Mouse (Mus musculus): ENCODE measurements around the gene Atg14.

DNA sequence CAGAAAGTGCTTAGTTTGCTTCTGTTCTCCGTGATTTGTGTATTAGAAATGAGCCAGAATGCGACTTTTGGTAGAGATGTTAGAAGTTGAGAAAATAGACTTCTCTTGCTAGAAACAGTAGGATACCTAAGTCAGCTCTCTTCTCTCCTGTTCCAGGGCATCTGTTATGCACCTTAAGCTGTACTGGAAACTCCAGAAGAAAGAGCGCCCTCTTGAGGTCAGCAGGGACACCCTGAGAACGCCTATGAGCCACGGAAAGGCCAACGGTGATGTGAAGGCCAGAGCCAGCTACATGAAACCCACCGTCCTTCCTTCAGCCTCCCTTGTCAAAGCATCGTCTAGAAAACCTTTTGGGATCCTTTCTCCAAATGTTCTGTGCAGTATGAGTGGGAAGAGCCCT is 41.4 kb downstream of the Atg14 start:
- TF ChIP-seq EP300 (IDR thresholded peaks at IDR 0.05; ENCODE audit: low read depth) = peak; percentile 15; the same call in 1 of the 2 replicates
- peak; percentile 91 for TF ChIP-seq CTCF (IDR thresholded peaks at IDR 0.05; ENCODE audit: low read depth)
